Mouse (Mus musculus) CH12.LX (cell line): ENCODE data around the gene Sypl2. TPM values are rescaled to one million over a fixed set of nuclear protein-coding genes. Genes with fewer than 3 reads are reported as not detected.

Source experiments
- DNase-seq: peaks from one replicate; pipeline ENCODE4 v3.0.0-alpha.2; 2013; ENCODE audit errors: extremely low read depth
- H3K27ac ChIP-seq: 2 replicates; pipeline ENCODE4 v1.5.1; 2012; ENCODE audit warnings: low read depth, mild to moderate bottlenecking, control low read depth, moderate library complexity; ENCODE audit not compliant: insufficient read depth
- H3K27me3 ChIP-seq: replicated peaks from 2 replicates; pipeline ENCODE3; 2012; ENCODE audit warnings: inconsistent platforms
- H3K36me3 ChIP-seq, 2 experiments: replicated peaks in 1 of 2; 2 replicates each; pipeline versions ENCODE3 to v1.6.1; 2012; ENCODE audit warnings: inconsistent platforms in 1 of 2, low read length in 1 of 2, mild to moderate bottlenecking in 1 of 2, mixed read lengths in 1 of 2, moderate library complexity in 1 of 2; ENCODE audit not compliant: control insufficient read depth in 1 of 2, insufficient read depth in 1 of 2
- H3K4me1 ChIP-seq, 2 experiments: 2 replicates each; pipeline ENCODE4 v1.6.1; 2012; ENCODE audit warnings: inconsistent platforms in 1 of 2, moderate library complexity in 1 of 2; ENCODE audit not compliant: insufficient read depth in 2 of 2, control insufficient read depth in 1 of 2
- H3K4me2 ChIP-seq: 2 replicates; pipeline ENCODE4 v1.6.1; 2012; ENCODE audit warnings: low read depth, mild to moderate bottlenecking, control low read depth; ENCODE audit not compliant: poor library complexity, insufficient read depth, severe bottlenecking
- H3K4me3 ChIP-seq, 3 experiments: fragments of 150-350 bp in 1 of 3; sonication (generic) in 1 of 3; replicated peaks in 1 of 3; 2 replicates each; pipeline versions ENCODE3 to v1.5.1; 2011 to 2012; ENCODE audit warnings: low read depth in 2 of 3, low read length in 2 of 3, mild to moderate bottlenecking in 2 of 3, moderate library complexity in 2 of 3, control low read depth in 1 of 3, improper control_type of control experiment in 1 of 3, inconsistent platforms in 1 of 3, mixed read lengths in 1 of 3; ENCODE audit not compliant: poor library complexity in 1 of 3
- H3K79me2 ChIP-seq: replicated peaks from 2 replicates; pipeline ENCODE4 v1.6.1; 2012; ENCODE audit warnings: mild to moderate bottlenecking, moderate library complexity; ENCODE audit not compliant: control insufficient read depth, poor library complexity, insufficient read depth, severe bottlenecking; ENCODE audit errors: extremely low read depth
- H3K9ac ChIP-seq: 2 replicates; pipeline ENCODE4 v1.6.1; 2012; ENCODE audit warnings: low read depth, mild to moderate bottlenecking, control low read depth, moderate library complexity; ENCODE audit not compliant: insufficient read depth
- H3K9me3 ChIP-seq: replicated peaks from 2 replicates; pipeline ENCODE3; 2012; ENCODE audit warnings: low read length, inconsistent platforms, mixed read lengths
- BHLHE40 ChIP-seq: IDR thresholded peaks from 2 replicates; pipeline ENCODE4 v1.6.1; 2011; ENCODE audit warnings: mild to moderate bottlenecking, low read depth, low read length, improper control_type of control experiment
- CHD1 ChIP-seq: IDR thresholded peaks from 2 replicates; pipeline ENCODE4 v1.6.1; 2012; ENCODE audit warnings: low read depth, low read length, improper control_type of control experiment, inconsistent platforms
- CHD2 ChIP-seq: IDR thresholded peaks from 2 replicates; pipeline ENCODE4 v1.6.1; 2011; ENCODE audit warnings: low read length, improper control_type of control experiment
- CTCF ChIP-seq, 2 experiments: IDR thresholded peaks in 1 of 2; conservative IDR thresholded peaks in 1 of 2; 2 replicates each; pipeline ENCODE4 v1.5.1; 2011 to 2012; ENCODE audit warnings: low read depth in 2 of 2, low read length in 2 of 2, improper control_type of control experiment in 1 of 2, inconsistent platforms in 1 of 2, mild to moderate bottlenecking in 1 of 2, moderate library complexity in 1 of 2
- E2F4 ChIP-seq: IDR thresholded peaks from 2 replicates; pipeline ENCODE4 v1.6.1; 2011; ENCODE audit warnings: low read depth, low read length, improper control_type of control experiment; ENCODE audit not compliant: insufficient replicate concordance
- ETS1 ChIP-seq: conservative IDR thresholded peaks from 2 replicates; pipeline ENCODE4 v1.6.1; 2012; ENCODE audit warnings: low read depth, mild to moderate bottlenecking, inconsistent platforms, low read length, improper control_type of control experiment, moderate library complexity
- GABPA ChIP-seq: IDR thresholded peaks from 2 replicates; pipeline ENCODE4 v1.6.1; 2012; ENCODE audit warnings: low read depth, low read length, improper control_type of control experiment, inconsistent platforms; ENCODE audit not compliant: insufficient replicate concordance
- HCFC1 ChIP-seq: IDR thresholded peaks from 2 replicates; pipeline ENCODE4 v1.6.1; 2012; ENCODE audit warnings: low read depth, mild to moderate bottlenecking, inconsistent platforms, low read length, improper control_type of control experiment
- IRF4 ChIP-seq: IDR thresholded peaks from 2 replicates; pipeline ENCODE4 v1.6.1; 2014; ENCODE audit warnings: low read depth, mild to moderate bottlenecking, inconsistent platforms, low read length, improper control_type of control experiment
- JUND ChIP-seq: conservative IDR thresholded peaks from 2 replicates; pipeline ENCODE4 v1.6.1; 2011; ENCODE audit warnings: low read depth, low read length, improper control_type of control experiment
- MAX ChIP-seq: IDR thresholded peaks from 2 replicates; pipeline ENCODE4 v1.6.1; 2011; ENCODE audit warnings: low read length, improper control_type of control experiment
- MEF2A ChIP-seq: IDR thresholded peaks from 2 replicates; pipeline ENCODE4 v1.6.1; 2014; ENCODE audit warnings: low read depth, mild to moderate bottlenecking, inconsistent platforms, low read length, improper control_type of control experiment, borderline replicate concordance
- MXI1 ChIP-seq: IDR thresholded peaks from 2 replicates; pipeline ENCODE4 v1.6.1; 2011; ENCODE audit warnings: mild to moderate bottlenecking, low read depth, low read length, improper control_type of control experiment
- MYC ChIP-seq: IDR thresholded peaks from 2 replicates; pipeline ENCODE4 v1.6.1; 2011; ENCODE audit warnings: low read depth, mild to moderate bottlenecking, improper control_type of control experiment, low read length
- NRF1 ChIP-seq: IDR thresholded peaks from 2 replicates; pipeline ENCODE4 v1.6.1; 2014; ENCODE audit warnings: low read depth, mild to moderate bottlenecking, inconsistent platforms, low read length, improper control_type of control experiment, moderate library complexity
- POLR2AphosphoS2 ChIP-seq: IDR thresholded peaks from 2 replicates; pipeline ENCODE4 v1.6.1; 2011; ENCODE audit warnings: low read depth, low read length, improper control_type of control experiment
- RAD21 ChIP-seq: IDR thresholded peaks from 2 replicates; pipeline ENCODE4 v1.6.1; 2011; ENCODE audit warnings: low read depth, mild to moderate bottlenecking, low read length, improper control_type of control experiment, moderate library complexity
- RCOR1 ChIP-seq: conservative IDR thresholded peaks from 2 replicates; pipeline ENCODE4 v1.6.1; 2012; ENCODE audit warnings: low read depth, mild to moderate bottlenecking, inconsistent platforms, low read length, improper control_type of control experiment
- SIN3A ChIP-seq: IDR thresholded peaks from 2 replicates; pipeline ENCODE4 v1.6.1; 2012; ENCODE audit warnings: low read length, improper control_type of control experiment, inconsistent platforms
- SMC3 ChIP-seq: IDR thresholded peaks from 2 replicates; pipeline ENCODE4 v1.6.1; 2011; ENCODE audit warnings: low read depth, low read length, improper control_type of control experiment
- TBP ChIP-seq: conservative IDR thresholded peaks from 2 replicates; pipeline ENCODE4 v1.6.1; 2011; ENCODE audit warnings: low read depth, low read length, improper control_type of control experiment
- TCF12 ChIP-seq: IDR thresholded peaks from 2 replicates; pipeline ENCODE4 v1.6.1; 2014; ENCODE audit warnings: low read depth, mild to moderate bottlenecking, inconsistent platforms, low read length, improper control_type of control experiment
- USF1 ChIP-seq: IDR thresholded peaks from 2 replicates; pipeline ENCODE4 v1.6.1; 2014; ENCODE audit warnings: low read depth, mild to moderate bottlenecking, inconsistent platforms, low read length, improper control_type of control experiment
- USF2 ChIP-seq: conservative IDR thresholded peaks from 2 replicates; pipeline ENCODE4 v1.6.1; 2011; ENCODE audit warnings: low read depth, low read length, improper control_type of control experiment
- ZKSCAN1 ChIP-seq: IDR thresholded peaks from 2 replicates; pipeline ENCODE4 v1.6.1; 2012; ENCODE audit warnings: low read depth, inconsistent platforms, low read length, improper control_type of control experiment, borderline replicate concordance
- ZMIZ1 ChIP-seq: IDR thresholded peaks from 2 replicates; pipeline ENCODE4 v1.6.1; 2012; ENCODE audit warnings: low read depth, mild to moderate bottlenecking, inconsistent platforms, low read length, improper control_type of control experiment
- ZNF384 ChIP-seq: IDR thresholded peaks from 2 replicates; pipeline ENCODE4 v1.6.1; 2012; ENCODE audit warnings: low read depth, low read length, improper control_type of control experiment, inconsistent platforms
- dilution Hi-C: fragments of 300-500 bp; cut with MboI; formaldehyde crosslinking; loops from 2 replicates; pipeline ENCODE4 v1.14.3; 2020; ENCODE audit warnings: low sequenced_read_pairs; ENCODE audit not compliant: extremely low pct_unique_long_range_greater_than_20kb, extremely low pct_ligation_motif_present
- in situ Hi-C: fragments of 300-500 bp; cut with MboI; formaldehyde crosslinking; loops from 3 replicates; pipeline ENCODE4 v1.14.3; 2019; ENCODE audit warnings: low sequenced_read_pairs, low pct_ligation_motif_present, low pct_unique_long_range_greater_than_20kb, mixed read lengths
- polyA plus RNA-seq: library from polyadenylated mRNA; unstranded; fragments of >175 nt; gene quantifications from 2 replicates; pipeline ENCODE4 v1.2.1, GENCODE M21; 2012; ENCODE audit warnings: low read depth; ENCODE audit not compliant: insufficient read length
- total RNA-seq, 2 experiments: library from RNA; depleted of rRNA; stranded (reverse); fragments of 300-350 nt in 1 of 2; fragments of >200 nt in 1 of 2; gene quantifications; 2 replicates each; pipeline ENCODE4 v1.2.3; 2012 to 2014

Sypl2 gene
- total and polyA plus RNA-seq, 3 experiments = not detected

DNA sequence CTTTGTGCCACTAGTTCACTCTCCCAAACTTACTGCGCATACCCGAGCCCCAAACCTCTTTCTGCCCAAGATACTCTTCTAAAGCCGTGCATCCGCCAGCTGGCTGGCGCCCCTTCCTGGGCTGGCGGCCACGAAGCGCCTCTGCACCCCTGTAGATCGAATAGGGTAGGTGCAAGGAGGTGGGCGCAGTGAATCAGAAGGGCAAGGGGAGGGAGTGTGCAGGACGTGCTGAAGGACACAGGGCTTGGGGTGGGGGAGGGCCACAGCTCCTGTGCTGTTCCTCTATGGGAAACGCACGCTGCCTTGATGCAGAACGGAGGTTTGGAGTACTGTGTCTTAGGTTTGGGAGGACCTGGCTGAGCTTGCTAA is 15.7 kb downstream of the Sypl2 start, which contains the start of gene Atxn7l2:
Gene Atxn7l2, minus strand, starts transcription at position 164 of the 369 bp plus-strand sequence.
- H3K27me3 ChIP-seq = peaks cover 41% of the 10 kb centered on the region
- H3K36me3 ChIP-seq = peaks cover 3 to 27% of the 10 kb centered on the region in 2 experiments
- H3K4me1 ChIP-seq = peaks cover 5 to 20% of the 10 kb centered on the region in 2 experiments; a peak in 3 of 4 replicates
- peak within 1 kb of the TSS; percentile 60 to 80 (median 70) for H3K4me3 ChIP-seq
- peak within 1 kb of the TSS; percentile 69 for H3K4me2 ChIP-seq
- peak within 1 kb of the TSS; percentile 80 for H3K9ac ChIP-seq
- in situ Hi-C loops = no loop called here
- TF ChIP-seq CHD2 (peak; percentile 36; the same call in 1 of the 2 replicates), USF1 (no peak), JUND (no peak), TCF12 (no peak), ZMIZ1 (no peak), SMC3 (no peak), E2F4 (no peak), ZNF384 (no peak), MXI1 (0 out of 2 replicates have a peak, but pooled peaks have one; percentile 45), GABPA (no peak), USF2 (no peak), NRF1 (no peak), ETS1 (no peak), POLR2AphosphoS2 (no peak), RCOR1 (no peak), ZKSCAN1 (no peak), CHD1 (no peak), IRF4 (no peak), HCFC1 (peak; percentile 7; the same call in 1 of the 2 replicates), MAX (no peak), MYC (no peak), CTCF (conservative IDR thresholded peaks at IDR 0.05 in 1 of 2, IDR thresholded peaks at IDR 0.05 in 1 of 2; ENCODE audit: low read depth in 2 of 2, low read length in 2 of 2) (peak in 1 of 2 experiments; percentile 39; a peak in 2 of 4 replicates), TBP (no peak), SIN3A (no peak), BHLHE40 (no peak), MEF2A (no peak), RAD21 (no peak)
- H3K79me2 ChIP-seq = no peaks in the 10 kb centered on the region
- H3K27ac ChIP-seq = no peak within 1 kb of the TSS
- H3K9me3 ChIP-seq = no peaks in the 10 kb centered on the region
- dilution Hi-C loops = no loop called here
- peak; percentile 58 for DNase-seq
